Mouse (Mus musculus): ENCODE measurements around the gene Vmn1r37. TPM values are rescaled to one million over a fixed set of nuclear protein-coding genes. Genes with fewer than 3 reads are reported as not detected.
"Not testable (repeated sequence)": the region's sequence is repeated elsewhere in the genome, so short reads cannot be mapped to it uniquely, and the experiment has no call there.

Vmn1r37 gene
- total RNA-seq (2021), result not detected
- long read RNA-seq, experiment 1, result 0 reads
- long read RNA-seq, experiment 2, result 0 reads

- DNase-seq, result not testable (repeated sequence)
Measured at GRCm38 (mm10) chr6:66729082-66729481, at the start of gene Vmn1r37. Vmn1r37 (plus strand) TSS chr6:66729382.

- DNase-seq, result no peak
Measured at GRCm38 (mm10) chr6:66685806-66686205, 43.4 kb upstream of the Vmn1r37 start, which contains the start of gene Vmn1r35. Vmn1r35 (minus strand) TSS chr6:66685906.

- no peak for DNase-seq
Measured at GRCm38 (mm10) chr6:66708901-66709300, 20.3 kb upstream of the Vmn1r37 start.

GRCm38 (mm10) chr6:66713854-66714253 lies 15.3 kb upstream of the Vmn1r37 start:
- no peak for DNase-seq

DNA sequence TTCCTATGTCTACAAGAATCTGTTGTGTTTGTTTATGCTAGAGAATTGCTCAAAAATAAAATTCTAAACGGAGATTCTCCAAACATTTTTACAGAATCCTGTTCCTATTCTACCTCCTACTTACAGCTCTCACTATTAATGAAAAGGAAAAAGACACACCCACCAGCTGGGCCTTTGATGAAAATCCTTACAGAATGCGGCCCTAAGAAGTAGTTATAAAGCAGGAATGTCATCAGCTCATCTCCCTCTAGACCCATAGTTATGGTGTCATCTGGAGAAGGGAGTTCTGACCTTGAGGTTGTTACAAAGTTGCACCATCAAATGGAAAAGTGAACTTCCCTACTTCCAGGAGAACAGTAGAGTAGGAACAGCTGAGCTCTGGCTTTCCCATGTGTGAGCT lies 10.1 kb upstream of the Vmn1r37 start, which contains the start of gene Vmn1r36:
Gene Vmn1r36 (minus strand): TSS at position 101 of the 400 bp plus-strand sequence.
- DNase-seq, result not testable (repeated sequence)

- not testable (repeated sequence) for DNase-seq
Measured at GRCm38 (mm10) chr6:66782527-66782926, 53.3 kb downstream of the Vmn1r37 start, which contains the start of gene Vmn1r38. Vmn1r38 (minus strand) TSS chr6:66782627.

Other genes with a start within 250 kb of the Vmn1r37 start
- 1 to 10 TPM; 7.6 to 7.7 TPM for gene Mad2l1, start 194.0 kb upstream of the Vmn1r37 start, total RNA-seq (2021)
- gene Vmn1r32, start 169.3 kb upstream of the Vmn1r37 start, total RNA-seq (2021), result not detected
- not detected for gene Vmn1r33, start 111.1 kb upstream of the Vmn1r37 start, total RNA-seq (2021)
- gene Vmn1r34, start 85.5 kb upstream of the Vmn1r37 start, total RNA-seq (2021), result not detected
- gene Vmn1r35, start 43.5 kb upstream of the Vmn1r37 start, total RNA-seq (2021), result not detected
- not detected for gene Vmn1r36, start 10.2 kb upstream of the Vmn1r37 start, total RNA-seq (2021)
- gene Vmn1r38, start 53.2 kb downstream of the Vmn1r37 start, total RNA-seq (2021), result not detected
- gene Vmn1r39, start 81.2 kb downstream of the Vmn1r37 start, total RNA-seq (2021), result not detected
- 10 to 100 TPM; 69.8 to 94.6 TPM for gene Gng12, start 167.0 kb downstream of the Vmn1r37 start, total RNA-seq (2021)

Data from adrenal gland, postnatal 36 days (tissue).